Mouse (Mus musculus) left cerebral cortex, postnatal 10 days (tissue): ENCODE measurements at regions not wholly inside any gene's neighbourhood (a gene's known extent, or its start where the extent isn't known, plus 50 kb on each side); places are given as distances from the start of the nearest gene placed in this dataset.

Experiments used
- DNase-seq, 2 experiments: peaks; one replicate each; pipeline ENCODE4 v3.0.0; 2021 to 2022; ENCODE audit warnings: low spot score in 2 of 2, mixed read lengths in 1 of 2; ENCODE audit errors: extremely low spot score in 1 of 2
- intact Hi-C: fragments of 180-260 bp; cut with DNase I; formaldehyde crosslinking; loops from one replicate; pipeline ENCODE4 v1.15.1; 2025

- no peak for DNase-seq
- intact Hi-C loops = no loop called here
Observed at GRCm38 (mm10) chrX:60833456-60833855, 59.8 kb downstream of the Sox3 start.

- no peak for DNase-seq
- intact Hi-C loops = no loop called here
Observed at GRCm38 (mm10) chrX:60831330-60832027, 61.8 kb downstream of the Sox3 start.

DNA sequence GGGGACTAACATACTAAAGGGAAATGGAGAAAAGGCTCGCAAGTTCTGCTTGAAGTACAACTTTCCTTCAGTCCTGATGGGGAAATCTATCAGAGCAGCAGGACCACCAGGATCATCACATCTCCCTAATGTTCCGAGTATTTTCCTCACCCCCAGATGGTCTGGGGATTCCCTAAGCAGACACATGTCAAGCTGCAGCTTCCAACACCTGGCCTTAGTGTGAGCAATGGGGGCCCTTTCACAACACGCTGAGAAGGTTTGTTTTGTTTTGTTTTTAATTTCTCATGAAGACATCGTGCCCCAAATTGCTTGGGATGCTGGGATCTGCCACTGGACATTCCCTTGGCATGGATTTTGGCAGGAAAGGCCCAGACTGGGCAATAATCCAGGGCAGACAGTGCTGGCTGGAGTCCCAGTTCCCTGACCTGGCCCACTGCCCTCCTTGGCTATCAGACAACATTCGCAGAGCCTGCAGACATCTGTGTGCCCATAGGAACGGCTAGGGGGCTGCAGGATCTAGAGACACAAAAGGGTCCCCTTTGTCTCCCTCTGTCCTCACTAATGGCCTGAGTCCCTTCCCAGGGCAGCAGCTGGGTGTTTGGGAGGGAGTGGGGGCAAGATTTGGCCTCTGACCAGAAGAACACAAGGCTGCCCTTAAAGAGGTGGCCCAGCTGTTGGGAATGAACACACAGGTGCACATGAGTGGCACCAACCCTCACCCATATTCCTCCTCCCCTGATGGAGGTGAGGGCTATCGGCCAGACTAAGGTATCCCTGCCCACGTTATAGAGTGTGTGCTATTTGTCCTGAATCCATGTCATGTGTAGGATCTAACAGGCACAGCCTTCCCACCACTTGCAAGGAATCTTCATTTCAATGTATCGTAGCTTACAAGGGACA lies 67.8 kb downstream of the Sox3 start:
- intact Hi-C loops = no loop called here
- peak; percentile 24 to 31 for DNase-seq

DNA sequence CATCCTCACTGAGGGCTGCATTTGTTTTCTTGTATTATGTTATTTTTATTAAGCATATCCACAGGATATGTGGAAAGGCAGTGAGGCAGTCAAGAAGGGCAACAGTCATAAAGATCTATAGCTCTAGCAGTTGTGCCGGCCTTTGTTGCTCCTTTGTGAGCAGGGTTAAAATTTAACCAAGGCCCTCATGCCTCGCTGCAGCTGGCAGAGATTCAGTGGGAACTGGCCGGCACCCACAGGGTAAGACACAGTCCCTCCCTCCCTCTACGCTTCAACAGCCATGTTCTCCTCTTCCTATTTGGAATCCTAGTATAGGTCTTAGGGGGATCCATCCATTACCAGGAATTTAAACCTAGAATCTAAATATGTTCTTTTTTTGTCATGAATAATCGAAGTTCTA lies 94.7 kb downstream of the Sox3 start:
- intact Hi-C loops = no loop called here
- no peak for DNase-seq

DNA sequence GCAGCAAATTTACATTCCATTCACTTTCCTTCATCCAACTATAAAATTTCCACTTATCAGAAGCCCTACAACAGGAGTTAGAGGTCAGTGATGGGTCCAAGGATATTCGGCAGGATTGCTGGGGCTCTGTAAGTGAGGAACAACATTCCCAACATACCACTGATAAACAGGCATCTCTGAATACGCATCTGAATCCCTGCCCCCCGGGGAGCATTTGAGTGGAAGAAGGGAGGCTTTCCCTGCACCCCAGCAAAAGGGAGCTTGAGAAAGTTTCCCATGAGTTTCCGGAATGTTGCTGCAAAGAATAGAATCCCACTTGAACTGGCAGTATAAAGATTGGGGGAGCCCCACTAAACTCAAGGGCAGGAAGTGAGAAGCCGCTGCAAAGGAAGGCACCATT lies 112.5 kb downstream of the Sox3 start:
- DNase-seq = no peak
- intact Hi-C loops = no loop called here

- DNase-seq = no peak
- intact Hi-C loops = no loop called here
Observed at GRCm38 (mm10) chrX:60780161-60780560, 113.1 kb downstream of the Sox3 start.

GRCm38 (mm10) chrX:60773645-60774044 lies 119.6 kb downstream of the Sox3 start:
- no peak for DNase-seq
- intact Hi-C loops = no loop called here

DNA sequence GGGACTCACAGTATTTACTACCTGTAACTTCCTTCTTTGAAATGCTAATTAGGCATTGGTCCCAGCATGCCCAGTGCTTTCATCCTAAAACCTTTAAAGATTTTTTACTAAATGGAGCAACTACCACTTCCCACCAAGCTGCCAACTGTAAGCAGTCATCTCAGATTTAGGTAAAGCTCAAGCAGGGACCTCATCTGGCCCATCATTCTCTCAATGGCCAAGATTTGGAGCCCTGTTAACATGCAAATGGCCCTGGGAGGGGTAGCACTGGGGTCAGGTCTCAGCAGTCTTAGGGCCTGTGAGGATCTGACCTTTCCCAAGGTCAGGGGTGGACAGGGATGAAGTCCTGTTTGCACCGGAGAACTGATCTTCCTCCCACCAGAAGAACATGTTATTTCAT lies 120.8 kb downstream of the Sox3 start:
- intact Hi-C loops = no loop called here
- DNase-seq = no peak

GRCm38 (mm10) chrX:60750456-60750855 lies 142.8 kb downstream of the Sox3 start:
- DNase-seq = no peak
- intact Hi-C loops = no loop called here

DNA sequence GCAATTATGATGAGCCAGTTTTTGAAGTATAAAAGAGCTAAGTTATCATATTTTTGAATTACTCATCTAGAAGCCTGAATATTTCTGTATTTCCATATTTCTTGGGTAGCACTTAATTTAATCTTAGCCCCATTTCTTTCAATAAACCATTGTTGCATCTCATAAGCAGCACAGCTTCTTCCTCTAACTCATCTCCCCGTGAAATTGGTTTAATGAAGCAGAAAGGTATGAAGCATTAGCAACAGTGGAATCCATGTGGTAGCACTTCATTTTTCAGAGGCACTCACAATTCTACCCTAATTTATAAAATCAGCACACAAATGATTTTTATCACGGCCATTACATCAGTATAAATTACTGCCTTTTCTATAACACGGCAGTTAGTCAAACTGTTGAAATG lies 149.3 kb downstream of the Sox3 start:
- DNase-seq = no peak
- intact Hi-C loops = no loop called here

- DNase-seq = peak in 1 of 2 experiments; percentile 17
- intact Hi-C loops = no loop called here
Observed at GRCm38 (mm10) chrX:60743020-60743707, 150.1 kb downstream of the Sox3 start.

DNA sequence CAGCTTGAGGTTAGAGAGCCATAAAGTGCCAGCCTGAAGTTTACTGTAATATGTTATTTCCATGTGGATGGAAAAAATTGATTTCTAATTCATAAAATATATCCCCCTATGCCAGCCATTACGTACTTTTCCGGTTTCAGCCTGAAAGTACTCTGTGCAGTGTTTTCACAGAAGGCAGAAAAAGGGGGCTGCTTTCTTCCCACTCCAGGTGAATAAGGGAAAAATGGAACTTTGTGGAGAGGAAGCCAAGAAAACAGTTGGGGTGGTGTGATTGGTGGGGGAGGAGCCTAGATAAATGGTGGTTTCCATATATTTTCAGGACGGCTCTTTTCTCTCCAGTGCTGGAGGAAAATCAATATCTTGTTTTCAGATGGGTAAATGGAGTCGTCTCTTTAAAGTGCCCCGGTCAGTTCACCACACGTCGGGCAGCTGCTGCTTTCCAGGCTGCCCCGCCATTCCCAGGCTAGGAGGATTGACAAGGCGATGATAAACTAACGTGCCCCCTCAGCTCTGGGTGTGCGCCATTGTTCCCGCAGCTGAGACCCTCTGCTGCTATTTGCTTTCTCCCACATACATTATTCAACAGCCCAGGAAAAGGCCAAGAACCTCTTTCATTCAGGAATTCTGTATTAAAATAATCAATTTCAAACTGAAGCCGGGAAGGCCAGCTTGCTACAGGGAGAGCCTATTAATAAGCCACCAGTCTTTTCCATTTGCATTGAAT lies 127.1 kb upstream of the Atp11c start:
- DNase-seq = no peak
- intact Hi-C loops = no loop called here

DNA sequence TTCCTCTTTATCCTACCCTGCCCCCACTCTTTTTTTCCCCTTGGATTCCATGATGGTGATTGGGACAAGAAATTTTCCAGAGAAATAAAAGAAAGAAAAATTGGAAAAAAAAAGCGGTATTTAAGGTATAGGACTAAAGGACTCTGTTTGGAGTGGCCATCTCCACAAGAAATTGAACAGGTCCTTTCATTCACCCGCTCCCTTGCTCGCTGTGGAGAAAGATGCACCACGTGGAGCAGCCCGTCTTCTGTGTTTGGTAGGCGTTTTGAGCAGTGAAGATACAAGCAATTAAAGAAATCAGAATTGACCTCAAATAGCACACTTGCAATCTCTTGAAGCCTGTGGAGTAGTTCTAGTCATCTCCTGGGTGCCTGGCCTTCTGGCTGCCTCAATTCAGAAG lies 126.3 kb upstream of the Atp11c start:
- intact Hi-C loops = no loop called here
- DNase-seq = no peak

DNA sequence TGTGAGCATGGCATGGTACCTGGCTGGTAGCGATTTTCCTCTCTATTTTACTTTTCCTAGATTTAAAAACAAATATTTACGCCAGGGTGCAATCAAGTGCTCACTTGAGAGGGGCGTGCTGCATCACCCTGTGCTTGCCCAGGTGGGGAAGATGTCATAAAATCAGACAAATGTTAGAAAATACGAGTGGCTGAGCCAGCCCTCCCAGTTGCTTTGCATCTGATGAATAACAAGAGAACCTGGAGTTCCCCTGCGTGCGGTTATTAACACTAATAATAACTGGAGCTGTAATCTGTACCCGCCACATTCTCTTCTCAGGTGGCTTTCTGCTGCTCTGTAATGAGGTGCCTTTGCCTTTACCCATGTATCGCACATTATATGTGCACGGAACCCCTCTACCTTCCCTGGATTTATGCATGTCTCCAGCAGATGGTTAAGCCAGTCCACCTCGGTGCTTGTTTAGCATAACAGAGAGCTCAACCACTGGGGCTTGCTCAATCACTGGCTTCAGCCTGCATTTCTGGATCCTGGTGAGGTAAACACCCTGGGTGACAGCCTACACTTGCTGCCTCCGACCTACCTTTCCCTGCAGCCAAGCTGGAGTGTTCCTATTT lies 125.8 kb upstream of the Atp11c start:
- intact Hi-C loops = no loop called here
- no peak for DNase-seq

GRCm38 (mm10) chrX:60681036-60681706 lies 88.7 kb upstream of the Atp11c start:
- intact Hi-C loops = no loop called here
- DNase-seq = no peak

DNA sequence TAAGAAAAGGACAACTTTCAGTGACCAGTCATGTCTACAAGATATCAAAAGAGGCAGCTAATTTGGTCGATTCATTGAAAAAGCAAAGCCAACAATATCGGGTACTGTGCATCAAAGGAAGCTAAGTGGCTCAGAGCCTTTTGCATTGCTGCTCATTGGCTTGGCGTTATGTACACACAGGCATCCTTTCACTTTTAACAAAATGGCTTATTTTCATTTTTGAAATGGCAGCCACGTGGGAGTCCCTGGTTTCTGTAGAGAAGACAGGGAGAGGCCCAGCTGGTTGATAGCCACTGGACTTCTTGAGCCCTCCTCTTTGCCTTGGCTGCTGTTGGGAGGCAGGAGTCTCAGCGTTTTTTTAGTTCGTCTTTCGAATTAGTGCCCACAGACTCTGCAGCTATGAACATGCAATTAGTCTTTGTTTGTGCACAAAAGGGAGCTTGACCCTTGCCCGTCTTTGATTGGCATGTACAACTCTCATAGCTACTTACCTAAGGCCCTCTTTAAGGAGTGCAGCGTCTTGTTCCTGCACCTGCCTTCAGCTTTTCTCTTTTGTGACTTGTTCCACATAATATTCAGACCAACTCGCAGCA lies 52.3 kb upstream of the Atp11c start:
- DNase-seq = no peak
- intact Hi-C loops = no loop called here
